Mouse (Mus musculus) lung, postnatal 0 days (tissue): ENCODE results near the gene Tppp3. TPM values are rescaled to one million over a fixed set of nuclear protein-coding genes. Genes with fewer than 3 reads are reported as not detected.

ENCODE experiments used
- ATAC-seq: fragments of 200-750 bp; cut with Nextera tagmentation; 2 replicates; pipeline ENCODE4 v1.8.0; 2017; ENCODE audit warnings: moderate library complexity
- DNase-seq: peaks from one replicate; pipeline ENCODE4 v3.0.0-alpha.2; 2016; ENCODE audit warnings: low spot score
- H3K27ac ChIP-seq: fragments of 300-500 bp; sonication (generic); 2 replicates; pipeline ENCODE4 v1.5.1; 2014; ENCODE audit warnings: antibody characterized with exemption, mild to moderate bottlenecking, low read length, mixed read lengths
- H3K27me3 ChIP-seq: fragments of 300-500 bp; sonication (generic); replicated peaks from 2 replicates; pipeline ENCODE4 v1.6.1; 2014; ENCODE audit warnings: low read length, mixed read lengths; ENCODE audit not compliant: insufficient read depth
- H3K36me3 ChIP-seq: fragments of 300-500 bp; sonication (generic); 2 replicates; pipeline ENCODE4 v1.6.1; 2014; ENCODE audit warnings: low read length, mixed read lengths; ENCODE audit not compliant: insufficient read depth
- H3K4me1 ChIP-seq: fragments of 300-500 bp; sonication (generic); 2 replicates; pipeline ENCODE4 v1.6.1; 2014; ENCODE audit warnings: antibody characterized with exemption, low read depth, low read length, mixed read lengths; ENCODE audit not compliant: insufficient read depth
- H3K4me2 ChIP-seq: fragments of 300-500 bp; sonication (generic); replicated peaks from 2 replicates; pipeline ENCODE4 v1.6.1; 2014; ENCODE audit warnings: low read depth, mild to moderate bottlenecking, low read length, moderate library complexity, mixed read lengths
- H3K4me3 ChIP-seq: fragments of 300-500 bp; sonication (generic); 2 replicates; pipeline ENCODE4 v1.5.1; 2014; ENCODE audit warnings: low read depth, low read length
- H3K9ac ChIP-seq: fragments of 300-500 bp; sonication (generic); replicated peaks from 2 replicates; pipeline ENCODE4 v1.6.1; 2014; ENCODE audit warnings: low read depth, mild to moderate bottlenecking
- H3K9me3 ChIP-seq: fragments of 300-500 bp; sonication (generic); 2 replicates; pipeline ENCODE4 v1.6.1; 2016; ENCODE audit warnings: low read length, mixed read lengths
- CTCF ChIP-seq: IDR thresholded peaks from 2 replicates; pipeline ENCODE4 v1.5.1; 2016; ENCODE audit warnings: antibody characterized with exemption, mild to moderate bottlenecking
- EP300 ChIP-seq: IDR thresholded peaks from 2 replicates; pipeline ENCODE4 v1.6.1; 2016; ENCODE audit warnings: antibody characterized with exemption, mild to moderate bottlenecking, control low read depth
- WGBS: fragments of 180-500 bp; shearing (Covaris S2); extraction: QIAGEN DNeasy Blood & Tissue Kit; methylation state at CpG from one replicate; pipeline ENCODE4 v1.1.7; 2014; 5-methylcytosine and 5-hydroxymethylcytosine counted together
- polyA plus RNA-seq: library from polyadenylated mRNA; unstranded; fragments of >200 nt; fragmentation: Nextera tagmentation; extraction: Ambion mirVana; gene quantifications from 2 replicates; pipeline ENCODE4 v1.2.1, GENCODE M21; 2015

Gene Tppp3
- polyA plus RNA-seq, 1 experiment from 2014 or later = 696 TPM

DNA sequence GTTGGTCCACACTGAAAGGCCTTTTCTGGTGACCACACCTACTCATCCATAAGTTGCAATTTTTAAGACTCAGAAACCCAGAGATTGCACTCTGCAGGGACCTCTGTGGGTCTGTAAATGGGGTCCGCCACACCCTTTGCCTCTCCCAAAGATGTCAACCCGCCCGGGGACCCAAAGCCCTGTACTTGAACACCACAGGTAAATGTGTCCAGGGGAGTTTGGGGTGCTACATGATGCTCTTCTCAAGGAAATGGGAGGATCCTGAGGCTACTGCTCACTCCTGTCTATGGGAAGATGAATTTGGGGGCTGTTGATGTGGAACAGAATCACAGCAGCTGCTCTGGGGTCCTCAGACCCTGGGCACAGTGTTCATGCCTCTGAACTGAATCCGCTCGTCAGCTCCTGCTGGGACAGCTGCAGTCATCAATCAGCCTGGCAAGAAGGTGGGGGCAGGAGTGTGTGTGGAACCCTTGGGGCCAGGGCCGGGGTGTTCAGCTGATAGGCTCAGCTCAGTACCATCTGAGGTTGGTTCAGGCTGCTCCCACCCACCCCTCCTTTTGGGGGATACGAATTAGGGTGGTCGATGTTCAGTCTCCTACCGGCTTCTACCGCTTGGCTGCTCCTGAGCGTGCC, 529 bp downstream of the Tppp3 start:
- ATAC-seq (no peak; the same call in 1 of the 2 replicates), DNase-seq (no peak)
- Histone ChIP-seq H3K27me3 (no peaks in the 10 kb centered on the region), H3K9ac (no peak overlapping the region), H3K36me3 (no peaks in the 10 kb centered on the region; the same call in 1 of the 2 replicates), H3K27ac (0 out of 2 replicates have a peak overlapping the region, but pooled peaks have one; percentile 0), H3K4me3 (peak overlapping the region; percentile 20), H3K4me2 (peak overlapping the region; percentile 56), H3K9me3 (no peaks in the 10 kb centered on the region), H3K4me1 (peaks cover 21% of the 10 kb centered on the region; the same call in 1 of the 2 replicates)
- 24% methylated on average over 11 of the region's 11 CpGs for WGBS
- TF ChIP-seq CTCF = no peak
- no peak for TF ChIP-seq EP300

DNA sequence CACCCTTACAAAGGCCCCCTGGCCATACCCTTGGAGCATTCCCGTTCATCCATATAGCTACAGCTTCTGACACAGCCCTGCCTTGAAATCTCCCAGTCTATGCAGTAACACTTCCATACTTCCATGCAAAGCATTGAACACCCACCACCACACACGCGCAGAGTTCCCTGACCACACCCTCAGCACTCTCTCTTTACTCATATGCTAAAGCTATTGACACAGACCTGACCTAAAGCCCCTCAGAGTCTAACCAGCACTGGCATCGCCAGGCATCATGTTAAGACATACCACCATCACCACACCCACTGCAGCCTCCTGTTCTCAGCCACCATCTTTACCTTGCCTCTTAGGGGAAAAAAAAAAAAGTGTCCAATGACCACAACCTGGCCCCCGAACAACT, 1.1 kb downstream of the Tppp3 start:
- 72% methylated on average over 5 of the region's 5 CpGs for WGBS
- TF ChIP-seq CTCF (no peak), EP300 (no peak)
- Histone ChIP-seq H3K36me3 (no peaks in the 10 kb centered on the region; the same call in 1 of the 2 replicates), H3K4me1 (peaks cover 19% of the 10 kb centered on the region; the same call in 1 of the 2 replicates), H3K9me3 (no peaks in the 10 kb centered on the region), H3K4me3 (peak overlapping the region; percentile 20; the same call in 1 of the 2 replicates), H3K9ac (no peak overlapping the region), H3K27ac (no peak overlapping the region), H3K4me2 (peak overlapping the region; percentile 56), H3K27me3 (no peaks in the 10 kb centered on the region)
- ATAC-seq = no peak
- DNase-seq = no peak

DNA sequence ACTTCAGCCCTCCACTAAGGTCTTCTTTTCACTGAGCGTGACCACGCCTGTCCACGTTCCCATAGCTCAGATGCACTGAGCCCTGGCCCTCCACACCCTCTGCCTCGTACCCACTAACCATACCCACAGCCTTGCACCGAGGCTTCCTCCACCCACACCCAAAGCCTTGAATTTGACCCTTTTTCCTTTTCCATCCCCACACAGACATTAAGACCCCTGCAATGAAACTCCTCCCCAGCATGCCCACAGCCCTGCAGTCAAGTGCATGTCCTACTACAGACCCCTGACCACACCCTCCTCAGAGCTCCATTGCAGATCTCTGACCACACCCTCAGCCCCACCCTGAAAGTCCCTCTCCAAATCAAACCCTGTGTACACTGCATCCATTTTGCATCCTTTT, 1.5 kb downstream of the Tppp3 start:
- Histone ChIP-seq H3K4me1 (peaks cover 14% of the 10 kb centered on the region; the same call in 1 of the 2 replicates), H3K9ac (no peak overlapping the region), H3K9me3 (no peaks in the 10 kb centered on the region), H3K4me2 (peak overlapping the region; percentile 56), H3K36me3 (no peaks in the 10 kb centered on the region; the same call in 1 of the 2 replicates), H3K27ac (no peak overlapping the region), H3K4me3 (no peak overlapping the region), H3K27me3 (no peaks in the 10 kb centered on the region)
- TF ChIP-seq CTCF (no peak), EP300 (no peak)
- WGBS = 81% methylated on average over 5 of the region's 5 CpGs
- DNase-seq = no peak
- no peak for ATAC-seq

DNA sequence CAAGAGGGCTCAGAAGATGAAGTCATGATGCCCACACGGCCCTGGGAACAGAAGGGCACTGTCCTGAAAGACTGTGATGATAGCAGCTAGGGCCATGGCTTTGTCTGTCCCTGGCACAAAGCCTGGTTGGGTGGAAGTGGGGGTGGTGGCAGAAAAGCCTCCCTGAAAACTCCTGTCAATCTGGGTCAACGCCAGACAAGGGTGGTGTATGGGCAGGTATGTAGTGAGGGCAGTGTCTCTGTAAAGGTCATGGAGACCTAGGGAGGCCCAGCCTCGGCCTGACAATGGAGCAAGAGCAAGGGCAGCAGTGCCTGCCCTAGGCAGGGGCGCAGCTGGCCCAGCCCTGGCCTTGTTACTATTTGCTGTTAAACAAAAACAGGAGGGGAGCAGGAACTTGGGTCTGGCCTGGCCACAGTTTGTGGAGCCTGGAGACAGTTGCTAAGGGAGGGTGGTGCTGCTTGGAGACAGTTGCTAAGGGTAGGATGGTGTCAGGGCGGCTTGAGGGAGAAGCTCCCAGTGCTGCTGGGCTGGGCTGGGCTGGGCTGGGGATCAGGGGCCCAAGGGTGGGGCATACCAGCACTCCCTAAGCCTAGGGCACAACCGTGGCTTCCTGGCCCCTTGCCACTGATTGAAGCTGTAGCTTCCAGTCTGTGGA, 2.2 kb downstream of the Tppp3 start:
- peak; percentile 14 for ATAC-seq
- Histone ChIP-seq H3K4me1 (peaks cover 8% of the 10 kb centered on the region; the same call in 1 of the 2 replicates), H3K4me2 (peak overlapping the region; percentile 56; the same call in 1 of the 2 replicates), H3K36me3 (no peaks in the 10 kb centered on the region; the same call in 1 of the 2 replicates), H3K9ac (no peak overlapping the region), H3K9me3 (no peaks in the 10 kb centered on the region), H3K4me3 (no peak overlapping the region), H3K27ac (no peak overlapping the region), H3K27me3 (no peaks in the 10 kb centered on the region)
- 42% methylated on average over 6 of the region's 6 CpGs for WGBS
- TF ChIP-seq CTCF (no peak), EP300 (no peak)
- DNase-seq = peak; percentile 66

DNA sequence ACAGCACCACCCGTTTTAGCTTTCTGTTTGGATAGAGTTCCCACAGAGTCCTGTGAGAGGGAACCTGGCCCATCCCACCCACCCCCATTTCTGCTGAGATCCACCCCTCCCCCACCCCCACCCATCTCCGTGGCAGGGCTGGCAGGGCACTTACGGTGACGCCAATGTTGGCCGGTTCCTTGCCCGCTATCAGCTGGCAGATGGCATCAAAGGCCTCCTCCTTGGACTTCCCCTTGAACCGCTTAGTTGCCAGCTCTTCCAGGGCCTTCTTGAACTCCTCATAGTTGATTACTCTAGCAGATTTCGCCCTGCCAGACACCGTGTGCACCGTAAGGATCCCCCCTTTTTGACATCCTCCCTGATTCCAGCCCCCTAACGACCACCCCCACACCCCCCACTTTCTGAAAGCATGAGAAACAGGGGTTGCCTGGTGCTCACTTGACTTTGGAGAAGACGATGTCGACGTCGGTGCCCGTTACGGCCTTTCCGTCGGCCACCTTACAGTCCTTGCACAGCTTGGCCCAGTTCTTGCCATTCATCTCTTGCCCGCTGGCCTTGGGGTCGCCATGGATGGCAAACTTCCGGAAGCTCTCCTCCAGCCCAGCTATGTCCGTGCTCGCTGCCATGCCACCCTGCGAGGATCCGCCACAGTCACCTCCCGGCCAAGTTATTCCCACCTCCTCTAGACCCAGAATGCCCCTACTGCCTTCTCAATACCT, 3.2 kb downstream of the Tppp3 start:
- TF ChIP-seq EP300 = no peak
- TF ChIP-seq CTCF = no peak
- ATAC-seq = no peak

GRCm38 (mm10) chr8:105467396-105467985, 3.8 kb downstream of the Tppp3 start:
- no peaks in the 10 kb centered on the region for H3K9me3 ChIP-seq
- H3K9ac ChIP-seq = no peak overlapping the region
- no peaks in the 10 kb centered on the region for H3K27me3 ChIP-seq
- no peaks in the 10 kb centered on the region for H3K36me3 ChIP-seq
- peaks cover 3% of the 10 kb centered on the region; the same call in 1 of the 2 replicates for H3K4me1 ChIP-seq
- no peak overlapping the region for H3K4me3 ChIP-seq
- H3K4me2 ChIP-seq = no peak overlapping the region
- no peak for DNase-seq
- 90% methylated on average over 10 of the region's 10 CpGs for WGBS
- no peak overlapping the region for H3K27ac ChIP-seq
- no peak for ATAC-seq
- no peak for TF ChIP-seq CTCF
- TF ChIP-seq EP300 = no peak

More for the DNA sequence above, 3.2 kb downstream of the Tppp3 start:
- WGBS = 88% methylated on average over 27 of the region's 27 CpGs
- Histone ChIP-seq H3K4me2 (no peak overlapping the region), H3K4me1 (peaks cover 3% of the 10 kb centered on the region; the same call in 1 of the 2 replicates), H3K27ac (no peak overlapping the region), H3K9ac (no peak overlapping the region), H3K36me3 (no peaks in the 10 kb centered on the region; the same call in 1 of the 2 replicates), H3K4me3 (no peak overlapping the region), H3K27me3 (no peaks in the 10 kb centered on the region), H3K9me3 (no peaks in the 10 kb centered on the region)
- DNase-seq = no peak
